Mouse (Mus musculus) spleen, adult 18-20 months (tissue): ENCODE measurements around the gene Nog.

Source experiments
- DNase-seq, 2 experiments: peaks; one replicate each; pipeline ENCODE4 v3.0.0; 2022; ENCODE audit warnings: mixed read lengths in 2 of 2

Nog gene

GRCm38 (mm10) chr11:89265080-89265479 is 37.1 kb downstream of the Nog start:
- no peak for DNase-seq

- DNase-seq: no peak
Measured at GRCm38 (mm10) chr11:89259338-89259915, 42.7 kb downstream of the Nog start.

- no peak for DNase-seq
Measured at GRCm38 (mm10) chr11:89257893-89258292, 44.2 kb downstream of the Nog start.

GRCm38 (mm10) chr11:89253973-89254372 is 48.2 kb downstream of the Nog start:
- no peak for DNase-seq
